Mouse (Mus musculus): Measurements from ENCODE around the gene Calm3.

The Calm3 gene

DNA sequence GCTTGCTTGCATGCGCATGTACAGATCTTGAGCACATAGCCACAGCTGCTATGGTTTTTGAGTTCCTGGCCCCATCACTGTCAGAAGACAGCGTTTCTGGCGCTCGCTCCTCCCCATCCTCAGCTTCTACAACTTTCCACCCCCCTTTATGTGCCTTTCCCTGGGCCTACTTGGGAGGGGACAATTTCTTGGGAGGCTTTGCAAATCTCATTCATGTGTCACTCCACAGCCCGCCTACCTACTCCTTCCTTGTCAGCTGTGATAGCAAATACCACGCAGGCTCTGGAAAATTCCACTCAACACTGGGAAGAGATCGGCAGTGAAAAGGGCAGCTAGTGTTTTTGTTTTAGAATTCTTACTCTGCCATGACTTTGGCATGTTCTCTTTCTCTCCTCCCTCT lies 16.4 kb upstream of the Calm3 start:
- DNase-seq (ENCODE audit: low spot score in 2 of 2) = peak in 1 of 2 experiments; percentile 46

DNA sequence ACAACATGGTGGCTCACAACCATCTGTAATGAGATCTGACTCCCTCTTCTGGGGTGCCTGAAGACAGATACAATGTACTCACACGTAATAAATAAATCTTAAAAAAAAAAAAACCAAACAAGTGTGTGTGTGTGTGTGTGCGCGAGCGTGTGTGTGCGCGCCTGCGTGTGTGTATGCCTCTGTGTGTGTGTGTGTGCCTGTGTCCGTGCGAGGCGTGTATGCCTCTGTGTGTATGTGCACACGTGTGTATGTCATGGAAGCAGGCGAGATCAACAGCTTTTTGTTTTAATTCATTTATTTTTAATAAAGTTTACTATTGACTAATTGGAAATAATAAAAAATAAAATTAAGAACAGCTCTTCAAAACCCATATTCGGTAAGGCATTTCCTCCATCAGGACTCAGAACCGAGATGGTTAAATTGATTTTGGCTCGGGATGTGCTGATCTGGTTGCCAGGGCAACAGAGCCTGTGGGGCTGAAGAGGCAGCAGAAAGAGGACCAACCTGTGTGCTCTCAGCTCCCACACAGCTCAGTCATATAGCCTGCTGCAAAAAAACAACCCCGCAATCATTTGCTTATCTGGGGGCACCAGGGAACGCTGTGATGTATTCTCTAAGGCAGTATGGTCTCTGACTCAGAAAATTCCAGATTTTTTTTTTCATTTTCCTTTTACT lies 14.3 kb upstream of the Calm3 start:
- DNase-seq (ENCODE audit: low spot score in 2 of 2) = no peak

DNA sequence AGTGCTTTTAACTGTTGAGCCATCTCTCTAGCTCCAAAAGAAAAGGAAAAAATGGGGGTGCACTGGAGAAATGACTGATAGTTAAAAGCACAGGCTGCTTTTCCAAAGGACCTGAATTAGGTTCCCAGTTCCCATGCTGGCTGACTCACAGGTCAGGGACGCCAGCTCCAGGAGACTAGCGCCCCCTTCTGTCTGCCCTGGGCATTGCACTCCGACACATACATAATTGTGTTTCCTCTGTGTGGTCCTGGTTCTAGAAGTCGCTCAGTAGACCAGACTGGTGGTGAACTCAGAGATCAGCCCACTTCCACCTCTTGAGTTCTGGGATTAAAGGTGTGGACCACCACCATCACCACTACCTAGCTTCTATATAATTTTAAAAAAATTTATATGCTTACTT lies 13.4 kb upstream of the Calm3 start:
- no peak for DNase-seq (ENCODE audit: low spot score in 2 of 2)

DNA sequence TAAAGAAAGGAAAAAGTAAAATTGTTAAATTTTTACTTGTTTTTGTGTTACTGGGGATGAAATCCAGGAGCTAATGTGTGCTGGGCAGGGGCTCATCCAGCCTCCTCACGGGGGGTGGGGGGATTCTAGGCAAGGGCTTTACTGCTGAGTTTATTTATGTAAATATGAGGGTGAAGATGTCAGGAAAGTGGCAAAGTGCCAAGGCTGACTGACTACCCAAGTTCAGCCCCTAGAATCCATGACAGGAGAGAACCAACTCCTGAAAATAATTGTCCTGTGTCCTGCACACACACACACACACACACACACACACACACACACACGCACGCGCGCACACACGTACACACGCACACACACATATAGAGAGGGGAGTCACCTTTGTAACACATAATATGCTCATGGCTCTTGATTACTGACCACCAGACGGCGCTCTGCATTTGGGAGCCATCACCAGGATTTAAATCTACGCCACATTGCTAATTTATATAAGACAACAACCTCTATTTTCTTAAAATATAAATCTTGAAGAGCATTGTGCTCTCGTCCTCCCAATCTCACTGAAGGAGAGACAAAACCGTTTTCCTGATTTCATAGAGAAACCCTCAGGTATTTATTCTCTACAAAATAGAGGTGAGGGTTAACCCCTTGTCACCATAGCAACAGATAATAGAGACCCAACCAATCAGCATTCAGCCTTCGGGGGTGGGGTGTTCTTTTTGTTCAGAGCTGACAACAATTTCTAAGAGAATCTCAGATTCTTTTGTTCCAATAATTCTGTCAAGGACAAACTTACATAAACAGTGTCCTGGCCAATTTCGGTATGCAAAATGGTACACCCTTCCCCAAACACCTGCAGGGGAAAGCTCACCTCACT lies 9.0 kb upstream of the Calm3 start:
- DNase-seq (ENCODE audit: low spot score in 2 of 2) = no peak

DNA sequence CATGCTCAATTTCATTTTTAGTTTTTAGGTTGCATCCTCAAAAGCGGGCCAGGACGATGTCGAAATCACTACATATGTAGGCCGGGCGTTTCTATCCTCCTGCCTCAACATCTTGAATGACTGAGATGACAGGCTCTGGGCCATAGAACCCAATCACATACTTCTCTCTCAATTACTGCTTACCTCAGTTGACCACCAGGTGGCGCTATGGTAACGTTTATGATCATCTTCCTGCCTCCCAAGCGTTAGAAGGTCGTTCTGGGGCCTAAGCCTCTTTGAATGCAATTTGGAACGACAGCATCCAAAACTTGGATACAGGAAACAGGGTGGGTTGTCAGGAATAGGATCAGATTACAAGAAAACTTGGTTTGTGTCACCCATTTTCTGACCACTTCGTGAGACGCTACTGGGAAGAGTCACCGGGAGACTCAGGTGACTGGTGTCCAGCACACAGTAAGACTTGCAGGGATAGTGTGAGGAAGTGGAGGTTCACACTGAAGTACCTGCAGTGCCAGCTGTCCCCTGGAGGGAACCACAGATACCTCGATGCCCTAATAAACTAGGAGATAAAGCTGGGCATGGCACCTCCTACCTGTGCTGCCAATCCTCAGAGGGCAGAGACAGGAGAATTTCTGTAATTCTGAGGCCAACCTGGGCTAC lies 8.2 kb upstream of the Calm3 start:
- DNase-seq (ENCODE audit: low spot score in 2 of 2) = peak; percentile 57 to 83

DNA sequence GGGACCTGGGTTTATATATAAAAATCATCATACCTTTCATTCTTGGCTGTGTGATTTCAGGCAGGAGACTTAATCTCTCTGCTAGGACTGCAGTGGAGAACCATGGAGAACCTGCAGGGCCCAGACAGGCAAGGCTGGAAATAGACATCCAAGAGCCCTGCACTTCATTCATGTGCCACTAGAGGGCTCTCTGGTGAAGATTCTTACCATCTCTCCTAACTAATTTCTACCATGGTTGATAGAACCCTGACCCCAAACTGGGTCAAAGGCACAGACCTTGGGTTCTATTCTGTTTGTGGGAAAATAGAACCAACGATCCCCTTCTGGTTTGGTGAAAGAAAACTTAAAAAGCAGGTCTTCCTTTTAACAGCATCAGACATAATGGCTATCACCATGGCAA lies 6.9 kb upstream of the Calm3 start:
- DNase-seq (ENCODE audit: low spot score in 2 of 2) = peak in 1 of 2 experiments; percentile 51

DNA sequence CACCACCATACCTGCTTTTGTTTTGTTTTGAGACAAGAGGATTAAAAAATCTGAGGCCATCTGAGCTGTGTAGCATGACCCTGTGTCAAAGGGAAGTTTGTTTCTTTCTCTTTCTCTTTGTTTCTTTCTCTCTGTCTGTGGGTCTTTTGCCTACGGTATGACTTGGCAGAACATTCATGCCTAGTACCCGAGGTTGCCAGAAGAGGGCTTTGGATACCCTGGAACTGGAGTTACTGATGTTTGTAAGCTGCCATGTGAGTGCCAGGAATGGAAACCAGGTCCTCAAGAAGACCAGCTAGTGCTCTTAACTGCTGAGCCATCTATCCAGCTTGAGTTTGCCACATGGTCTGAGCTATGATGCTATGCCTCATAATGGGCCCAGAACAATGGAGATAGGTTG lies 4.4 kb upstream of the Calm3 start:
- DNase-seq (ENCODE audit: low spot score in 2 of 2) = no peak

DNA sequence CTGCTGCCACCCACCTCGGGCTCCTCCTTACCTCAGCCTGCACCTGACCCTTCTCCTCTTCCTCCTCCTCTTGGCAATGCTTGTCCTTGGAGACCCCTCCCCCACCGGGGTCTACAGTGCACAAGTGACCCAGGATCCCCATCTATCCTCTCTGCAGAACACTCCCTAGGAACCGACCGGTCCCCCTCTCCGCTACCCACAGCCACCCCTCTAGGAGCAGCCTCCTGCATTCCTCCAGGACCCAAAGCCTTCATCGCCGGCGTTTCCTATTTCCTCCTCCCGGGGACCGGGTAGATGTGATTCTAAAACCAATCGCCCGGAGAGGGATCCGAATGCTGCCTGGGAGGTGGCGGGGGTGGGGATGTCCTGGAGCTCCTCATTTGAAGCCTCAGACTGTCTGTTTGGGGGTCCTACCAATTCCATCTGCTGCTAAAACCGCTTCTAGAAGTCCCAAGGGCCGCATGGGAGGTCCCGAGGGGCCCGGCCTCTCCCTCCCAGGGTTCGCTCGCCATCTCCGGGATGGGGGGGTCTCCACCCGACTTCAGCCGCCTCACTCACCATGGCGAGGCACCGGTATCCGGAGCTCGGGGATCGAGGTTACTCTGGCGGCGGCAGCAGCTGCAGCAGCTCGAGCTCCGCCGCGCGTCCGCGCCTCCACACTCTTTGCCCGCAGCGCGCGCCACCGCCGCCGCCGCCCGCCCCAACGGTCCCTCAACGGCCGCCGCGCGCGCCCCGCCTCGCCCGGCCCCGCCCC lies 454 bp downstream of the Calm3 start:
- DNase-seq (ENCODE audit: low spot score in 2 of 2) = no peak

DNA sequence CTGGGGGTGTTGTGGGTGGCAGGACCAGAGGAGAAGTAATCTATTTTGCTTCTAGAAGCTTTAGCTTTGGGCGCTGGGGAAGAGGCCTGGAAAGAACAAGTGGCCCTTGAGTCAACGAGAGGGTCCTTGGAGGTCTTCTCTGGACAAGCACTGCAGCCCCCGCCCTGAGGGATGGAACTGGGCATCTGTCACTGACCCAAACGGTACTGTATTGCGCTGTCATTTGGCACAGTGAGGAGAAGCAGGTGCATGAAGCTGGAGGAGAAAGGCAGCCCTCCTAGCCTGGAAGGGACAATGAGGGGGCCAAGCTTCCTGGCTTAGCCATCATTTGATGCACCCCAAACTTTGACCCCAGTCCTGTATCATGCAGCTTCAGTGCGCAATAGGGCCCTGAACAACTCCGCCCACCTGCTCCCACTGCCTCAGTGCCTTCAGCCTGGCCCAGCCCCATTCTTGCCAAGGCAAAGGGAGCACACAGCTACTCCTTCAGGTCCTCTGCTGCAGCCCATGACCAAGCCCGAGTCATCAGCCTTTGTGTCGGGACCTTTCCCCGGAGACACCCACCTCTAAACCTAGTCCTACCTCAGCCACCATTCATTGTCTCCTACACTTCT lies 1.4 kb downstream of the Calm3 start:
- no peak for DNase-seq (ENCODE audit: low spot score in 2 of 2)

DNA sequence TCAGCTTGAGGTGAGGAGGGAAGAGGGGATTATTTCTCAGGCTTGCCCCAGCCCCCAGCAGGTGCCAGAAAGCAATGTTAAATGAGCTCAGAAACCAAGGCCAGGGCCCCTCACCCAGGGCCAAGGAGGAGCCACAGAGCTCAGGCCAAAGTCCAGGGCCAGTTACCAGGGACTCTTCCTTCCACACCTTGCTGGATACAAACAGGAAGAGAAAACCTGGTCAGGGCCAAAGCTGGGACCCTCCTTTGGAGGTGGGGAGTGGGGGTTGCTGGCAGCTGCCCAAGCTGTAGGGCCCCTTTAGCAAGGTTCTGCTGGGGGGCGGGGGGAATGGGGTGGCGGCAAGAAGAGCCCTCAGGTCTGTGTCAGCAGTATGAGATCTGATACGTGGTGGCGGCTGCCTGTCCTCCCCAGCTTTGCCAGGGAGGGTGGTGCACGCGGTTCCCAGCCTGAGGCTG lies 2.0 kb downstream of the Calm3 start:
- no peak for DNase-seq (ENCODE audit: low spot score in 2 of 2)

DNA sequence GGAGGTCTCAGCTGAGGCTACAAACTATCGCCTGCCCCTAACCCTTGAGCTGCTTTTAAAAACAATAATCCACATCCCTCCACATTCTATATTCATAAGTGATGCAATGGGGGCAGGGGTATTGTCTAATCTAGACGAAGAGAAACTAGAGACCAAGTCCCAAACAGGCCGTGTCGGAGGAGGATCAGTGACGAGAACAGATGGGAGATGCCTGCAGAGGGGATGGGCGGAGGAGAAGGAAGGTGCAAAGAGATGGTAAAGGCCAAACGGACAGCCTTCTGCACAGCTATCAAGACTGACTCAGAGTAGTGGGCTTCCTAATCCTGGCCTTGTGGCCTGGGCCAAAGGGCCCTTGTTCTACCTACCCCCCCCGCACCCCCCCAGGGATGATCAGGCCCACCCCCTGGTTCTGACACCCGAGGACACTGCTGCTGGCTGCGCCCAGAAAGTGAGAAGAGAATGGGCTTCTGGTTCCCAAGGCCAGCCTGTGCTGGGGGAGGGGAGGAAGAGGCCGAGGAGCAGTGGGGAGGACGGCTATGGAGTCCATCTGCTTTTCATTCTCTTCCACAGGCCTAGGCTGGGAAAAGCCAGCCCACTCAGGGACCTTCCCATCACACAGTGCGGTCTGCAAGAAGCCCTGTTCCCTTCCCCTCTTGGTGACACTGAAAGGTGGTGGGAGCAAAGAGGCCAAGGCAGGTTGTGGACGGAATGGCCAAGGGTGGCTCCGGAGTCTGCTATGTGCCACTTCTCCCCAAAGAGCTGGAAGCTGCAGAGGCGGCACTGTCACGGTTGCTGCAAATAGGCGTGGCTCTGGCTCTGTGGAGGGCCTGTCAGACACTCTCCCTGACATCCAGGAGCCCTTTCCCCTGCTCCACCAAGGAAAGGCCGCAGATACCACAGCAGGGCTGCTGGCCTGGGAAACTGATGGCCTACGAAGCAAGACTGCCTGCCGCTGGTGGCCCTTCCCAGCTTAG lies 2.8 kb downstream of the Calm3 start:
- DNase-seq (ENCODE audit: low spot score in 2 of 2) = no peak

DNA sequence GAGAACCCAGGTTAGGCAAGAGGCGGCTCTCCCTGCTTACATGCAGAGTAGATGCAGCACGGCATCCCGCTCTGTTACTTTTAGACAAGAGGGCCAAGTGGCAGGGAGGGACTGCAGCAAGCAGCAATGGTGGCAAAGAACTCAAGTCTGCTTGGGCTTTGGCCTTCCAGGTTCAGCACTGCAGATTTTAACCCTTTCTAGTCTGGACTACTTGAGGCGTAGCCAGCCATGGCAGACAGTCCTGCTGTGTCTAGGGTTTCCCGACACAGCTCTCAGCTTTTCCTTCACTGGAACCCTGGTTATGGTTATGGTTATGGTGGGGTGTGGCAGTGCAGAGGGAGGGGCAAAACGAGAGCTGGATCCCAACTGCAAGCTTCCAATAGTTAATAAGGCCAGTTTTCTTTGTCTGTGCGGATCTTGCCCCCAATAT lies 3.7 kb downstream of the Calm3 start:
- DNase-seq (ENCODE audit: low spot score in 2 of 2) = no peak

DNA sequence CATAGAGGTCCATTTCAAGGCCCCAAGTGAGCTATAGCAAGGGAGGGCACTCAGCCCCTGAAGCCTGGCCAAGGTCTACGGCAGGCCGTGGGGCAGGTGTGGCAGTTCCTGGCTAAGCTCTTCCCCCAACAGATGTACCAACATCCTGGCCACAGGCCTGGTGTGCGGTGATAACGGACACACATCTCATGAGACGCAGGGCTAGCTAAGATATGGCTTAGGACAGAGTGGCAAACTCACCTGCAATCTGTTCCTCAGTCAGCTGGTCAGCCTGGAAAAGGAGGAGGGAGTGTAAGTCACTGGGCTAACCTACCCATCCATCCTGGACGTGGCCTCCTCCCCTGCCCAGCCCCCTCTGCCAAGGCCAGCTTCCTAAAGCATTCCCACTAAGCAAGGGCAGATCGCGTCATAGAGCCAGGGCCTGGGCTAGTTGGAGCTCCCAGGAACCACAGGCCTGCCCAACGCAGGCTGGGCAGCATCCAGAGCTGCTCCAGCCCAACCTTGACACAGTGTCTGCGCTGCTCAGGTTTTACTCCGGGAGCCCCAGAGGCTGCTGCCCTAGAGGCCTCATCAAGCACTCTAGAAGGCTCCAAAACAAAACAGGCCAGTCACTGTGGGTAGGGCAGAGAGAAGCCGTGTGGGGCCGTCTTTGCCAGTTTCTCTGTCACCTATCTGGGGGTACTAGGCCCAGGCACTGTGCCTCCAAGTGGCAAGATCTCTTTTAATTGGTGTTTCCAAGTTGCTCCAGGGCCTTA lies 4.3 kb downstream of the Calm3 start:
- no peak for DNase-seq (ENCODE audit: low spot score in 2 of 2)

DNA sequence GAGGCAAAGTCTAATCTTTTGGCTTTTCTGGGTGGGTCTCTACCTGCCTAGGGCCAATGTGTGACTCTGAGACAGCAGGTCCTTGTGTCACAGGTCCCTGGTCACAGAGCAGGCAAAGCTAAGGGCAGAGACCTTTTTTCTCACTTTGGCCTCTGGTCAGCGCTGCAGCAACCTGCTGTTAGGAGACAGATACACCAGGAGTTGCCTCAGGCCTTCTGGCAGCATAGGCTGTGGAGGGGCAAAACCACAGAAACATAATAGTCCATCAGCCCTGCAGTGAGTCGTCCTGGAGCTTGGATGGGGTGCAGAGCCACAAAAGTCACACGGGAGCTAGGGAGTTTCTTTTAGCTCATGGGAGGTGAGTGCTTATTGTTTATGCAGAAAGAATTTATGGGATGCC lies 5.2 kb downstream of the Calm3 start:
- DNase-seq (ENCODE audit: low spot score in 2 of 2) = no peak

DNA sequence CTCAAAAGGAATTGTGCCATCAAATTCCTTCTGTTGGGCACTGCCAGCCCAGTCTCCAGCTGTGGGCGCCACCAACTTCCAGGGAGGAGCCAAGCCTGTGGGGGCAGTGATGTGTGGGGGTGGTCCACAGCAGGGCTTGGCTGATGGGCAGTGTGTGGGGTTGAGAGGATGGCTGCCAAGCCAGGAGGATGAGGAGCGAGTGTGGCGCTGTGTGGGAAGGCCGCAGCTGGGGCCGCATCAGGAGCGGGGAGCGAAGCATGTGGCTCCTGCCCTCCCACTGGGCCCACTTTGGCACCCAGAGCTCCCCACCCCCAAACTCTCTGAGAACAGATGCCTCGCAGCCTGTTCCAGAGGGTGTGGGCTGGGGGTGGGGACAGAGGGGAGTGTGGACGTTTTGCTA lies 5.9 kb downstream of the Calm3 start:
- no peak for DNase-seq (ENCODE audit: low spot score in 2 of 2)

DNA sequence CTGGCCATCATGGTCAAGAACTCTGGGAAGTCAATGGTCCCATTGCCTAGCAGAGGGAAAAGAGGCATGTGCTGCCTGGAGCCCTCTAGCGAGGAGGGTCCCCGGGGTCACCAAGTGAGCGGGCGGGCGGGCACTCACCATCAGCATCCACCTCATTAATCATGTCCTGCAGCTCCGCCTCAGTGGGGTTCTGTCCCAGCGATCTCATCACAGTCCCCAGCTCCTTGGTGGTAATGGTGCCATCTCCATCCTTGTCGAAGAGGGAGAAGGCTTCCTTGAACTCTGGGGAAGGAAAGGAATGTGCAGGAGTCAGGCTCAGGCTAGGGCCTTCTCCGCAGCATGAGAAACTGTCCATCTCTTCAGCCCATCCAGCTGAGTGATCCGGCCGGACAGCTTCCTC lies 6.5 kb downstream of the Calm3 start:
- DNase-seq (ENCODE audit: low spot score in 2 of 2) = no peak

DNA sequence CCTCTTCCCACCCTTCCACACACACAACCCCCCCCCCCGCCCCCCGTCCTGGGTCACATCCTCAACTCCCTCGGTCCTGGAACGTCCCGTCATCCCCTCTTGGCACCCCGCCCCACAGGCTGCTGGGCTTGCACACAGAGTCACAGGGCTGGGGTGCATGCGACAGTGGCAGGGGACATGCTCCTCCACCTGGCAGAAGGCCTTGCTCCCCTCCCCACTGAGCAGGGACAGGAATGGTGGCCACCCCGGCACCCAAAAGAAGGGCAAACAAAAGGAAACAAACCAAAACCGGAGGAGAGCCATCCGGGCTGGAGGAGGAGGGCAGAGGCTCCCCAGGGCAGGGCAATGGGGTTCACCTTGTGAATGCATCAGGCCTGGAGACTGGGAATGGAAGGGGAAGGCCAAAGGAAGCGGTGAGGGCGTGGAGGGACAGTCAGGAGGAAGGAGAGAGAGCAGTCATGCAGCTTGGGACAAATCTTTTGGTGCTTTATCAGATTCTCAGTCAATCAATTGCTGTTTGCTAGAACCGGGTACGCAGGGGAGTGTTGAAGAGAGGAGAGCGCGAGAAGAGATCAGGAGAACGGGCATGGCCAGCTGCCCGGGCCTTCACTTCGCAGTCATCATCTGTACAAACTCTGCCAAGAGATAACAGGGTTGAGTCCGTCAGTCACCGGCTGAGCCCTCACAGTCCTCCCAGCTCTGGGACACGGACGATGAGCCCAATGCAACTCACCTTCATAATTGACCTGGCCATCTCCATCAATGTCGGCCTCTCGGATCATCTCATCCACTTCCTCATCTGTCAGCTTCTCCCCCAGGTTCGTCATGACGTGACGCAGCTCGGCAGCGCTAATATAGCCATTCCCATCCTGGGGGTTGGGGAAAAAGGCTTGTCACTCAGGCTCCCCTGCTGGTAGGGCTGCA lies 7.3 kb downstream of the Calm3 start:
- no peak for DNase-seq (ENCODE audit: low spot score in 2 of 2)

Measured in heart, adult 9 months (tissue).